Mouse (Mus musculus): ENCODE measurements around the gene Ppil2. TPM values are rescaled to one million over a fixed set of nuclear protein-coding genes. Genes with fewer than 3 reads are reported as not detected.

Gene Ppil2
- total RNA-seq, 2 experiments from 2014 or later: 85.3 to 89.8 TPM

GRCm38 (mm10) chr16:17062338-17062737 lies 48.7 kb downstream of the Ppil2 start:
- no peak for TF ChIP-seq CTCF (IDR thresholded peaks at IDR 0.05)

GRCm38 (mm10) chr16:17055584-17055983 lies 55.5 kb downstream of the Ppil2 start:
- TF ChIP-seq CTCF (IDR thresholded peaks at IDR 0.05): no peak; the same call in 1 of the 2 replicates
- intact Hi-C loops (cut with DNase I): no loop called here
- Histone ChIP-seq H3K27ac (no peak overlapping the region; the same call in 1 of the 2 replicates), H3K4me3 (no peak overlapping the region)
- DNase-seq (ENCODE audit: extremely low spot score in 1 of 2, low spot score in 2 of 2): peak in 1 of 2 experiments; percentile 44

More at GRCm38 (mm10) chr16:17062338-17062737, 48.7 kb downstream of the Ppil2 start:
- H3K27ac ChIP-seq: no peak overlapping the region
- H3K4me3 ChIP-seq: no peak overlapping the region
- DNase-seq (ENCODE audit: extremely low spot score in 1 of 2, low spot score in 2 of 2): no peak
- intact Hi-C loops (cut with DNase I): no loop called here

GRCm38 (mm10) chr16:17053903-17054302 lies 57.2 kb downstream of the Ppil2 start:
- DNase-seq (ENCODE audit: extremely low spot score in 1 of 2, low spot score in 2 of 2): no peak
- Histone ChIP-seq H3K27ac (no peak overlapping the region), H3K4me3 (no peak overlapping the region)
- no peak for TF ChIP-seq CTCF (IDR thresholded peaks at IDR 0.05)
- intact Hi-C loops (cut with DNase I): no loop called here

DNA sequence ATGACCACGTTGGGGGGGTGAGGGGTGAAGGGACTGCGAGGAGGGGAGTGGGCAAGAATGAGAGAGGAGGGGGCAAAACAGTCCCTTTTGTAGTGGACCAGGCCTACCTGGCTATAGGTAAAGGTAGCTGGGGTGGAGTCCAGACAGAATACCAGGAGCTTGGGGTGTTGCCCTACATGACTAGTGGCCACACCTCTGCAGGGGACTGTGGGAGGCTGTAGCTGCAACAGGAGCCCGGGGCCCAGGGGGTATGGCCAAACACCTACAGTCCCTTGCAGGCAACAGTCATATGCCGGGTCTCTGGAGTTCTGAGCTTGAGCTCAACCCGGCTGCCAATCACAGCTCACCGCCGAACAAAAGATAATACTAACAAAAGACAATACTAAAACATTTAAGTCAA lies 59.0 kb downstream of the Ppil2 start:
- intact Hi-C loops (cut with DNase I): no loop called here
- Histone ChIP-seq H3K4me3 (no peak overlapping the region), H3K27ac (no peak overlapping the region)
- TF ChIP-seq CTCF (IDR thresholded peaks at IDR 0.05): no peak
- DNase-seq (ENCODE audit: extremely low spot score in 1 of 2, low spot score in 2 of 2): no peak

DNA sequence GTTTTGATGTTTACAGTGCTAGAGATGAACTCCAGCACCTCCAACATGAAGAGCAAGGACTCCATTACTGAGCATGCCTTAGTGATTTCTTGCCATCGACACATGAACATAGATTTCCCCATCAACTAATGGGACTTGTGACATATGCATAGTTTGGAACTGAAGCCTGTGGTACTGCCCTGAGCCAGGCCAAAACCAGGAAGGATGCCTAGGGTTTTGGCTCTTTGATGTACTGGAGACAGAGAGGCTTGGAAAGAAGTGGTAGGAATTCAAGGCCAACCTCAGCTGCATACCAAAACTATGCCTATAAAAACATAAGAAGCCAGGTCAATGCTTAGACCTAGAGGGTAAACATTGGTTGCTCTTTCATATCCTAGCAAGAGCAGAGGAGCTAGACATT lies 61.2 kb downstream of the Ppil2 start:
- Histone ChIP-seq H3K4me3 (no peak overlapping the region), H3K27ac (no peak overlapping the region)
- DNase-seq (ENCODE audit: extremely low spot score in 1 of 2, low spot score in 2 of 2): no peak
- intact Hi-C loops (cut with DNase I): no loop called here
- TF ChIP-seq CTCF (IDR thresholded peaks at IDR 0.05): no peak

DNA sequence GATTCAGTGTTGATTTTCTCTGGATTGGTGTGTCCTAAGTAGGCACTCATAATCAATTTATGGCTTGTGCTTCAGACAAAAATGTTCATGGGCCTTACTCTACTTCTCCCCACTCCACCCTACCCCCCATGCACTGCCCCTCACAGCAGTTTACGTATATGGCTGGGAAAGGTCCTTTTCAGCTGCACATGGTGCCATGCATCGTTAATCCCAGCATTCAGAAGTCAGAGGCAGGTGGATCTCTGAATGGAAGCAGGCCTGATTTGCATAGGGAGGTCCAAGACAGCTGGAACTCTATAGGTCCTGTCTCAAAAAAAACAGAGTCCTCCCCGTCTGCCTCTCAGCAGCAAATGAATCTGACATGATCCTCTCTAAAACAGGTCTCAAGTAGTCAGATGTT lies 65.8 kb downstream of the Ppil2 start:
- H3K27ac ChIP-seq: no peak overlapping the region; the same call in 1 of the 2 replicates
- intact Hi-C loops (cut with DNase I): no loop called here

DNA sequence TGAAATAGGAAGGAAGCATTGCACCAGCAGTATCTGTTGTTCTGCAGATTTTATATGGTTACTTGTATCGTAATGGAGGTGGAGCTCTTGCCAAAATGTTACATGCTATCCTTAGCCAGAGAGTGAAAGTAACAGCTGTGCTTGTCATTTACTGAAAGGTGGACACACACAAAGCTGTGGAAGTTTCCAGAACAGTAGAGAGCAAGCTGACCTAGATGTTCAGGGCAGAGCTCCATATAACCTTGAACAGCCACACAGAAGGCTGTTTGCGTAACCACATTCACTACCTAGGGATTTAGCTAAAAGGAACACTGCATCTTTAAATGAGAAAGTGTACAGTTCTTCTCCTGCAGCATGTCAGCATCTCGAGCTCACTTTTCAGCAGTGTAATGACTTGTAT lies 66.7 kb downstream of the Ppil2 start:
- intact Hi-C loops (cut with DNase I): no loop called here
- DNase-seq (ENCODE audit: extremely low spot score in 1 of 2, low spot score in 2 of 2): no peak
- no peak for TF ChIP-seq CTCF (IDR thresholded peaks at IDR 0.05)
- peak overlapping the region; percentile 69 for H3K27ac ChIP-seq
- H3K4me3 ChIP-seq: no peak overlapping the region

More for the DNA sequence above, 65.8 kb downstream of the Ppil2 start:
- DNase-seq (ENCODE audit: extremely low spot score in 1 of 2, low spot score in 2 of 2): no peak
- no peak for TF ChIP-seq CTCF (IDR thresholded peaks at IDR 0.05)
- H3K4me3 ChIP-seq: no peak overlapping the region

- DNase-seq (ENCODE audit: extremely low spot score in 1 of 2, low spot score in 2 of 2): no peak
- H3K27ac ChIP-seq: no peak overlapping the region
- TF ChIP-seq CTCF (IDR thresholded peaks at IDR 0.05): no peak
- H3K4me3 ChIP-seq: no peak overlapping the region
- intact Hi-C loops (cut with DNase I): no loop called here
Measured at GRCm38 (mm10) chr16:17041417-17041816, 69.6 kb downstream of the Ppil2 start.

- intact Hi-C loops (cut with DNase I): no loop called here
- Histone ChIP-seq H3K27ac (no peak overlapping the region), H3K4me3 (no peak overlapping the region)
- no peak for DNase-seq (ENCODE audit: extremely low spot score in 1 of 2, low spot score in 2 of 2)
- TF ChIP-seq CTCF (IDR thresholded peaks at IDR 0.05): no peak
Measured at GRCm38 (mm10) chr16:17040716-17041115, 70.3 kb downstream of the Ppil2 start.

Small RNA genes within 50 kb of the gene (microRNA-seq; reads per million reads assigned to microRNA genes)
- gene Mir130b (97.3 to 106 reads per million in 2 experiments), gene Mir301b (0.24 to 4.4 reads per million in 2 experiments)

Other genes with a start within 250 kb of the Ppil2 start
- gene Igll1, start 247.3 kb downstream of the Ppil2 start, total RNA-seq (2021): not detected
- gene Top3b, start 240.5 kb downstream of the Ppil2 start, total RNA-seq (2021): 10 to 100 TPM; 64.0 to 72.0 TPM
- gene Vpreb1, start 240.4 kb downstream of the Ppil2 start, total RNA-seq (2021): under 1 TPM in 1 of 2 experiments, not detected in 1; 0.63 TPM
- 10 to 100 TPM; 47.3 to 57.9 TPM for gene Ppm1f, start 214.8 kb downstream of the Ppil2 start, total RNA-seq (2021)
- 100 to 1,000 TPM; 442 to 445 TPM for gene Mapk1, start 127.9 kb downstream of the Ppil2 start, total RNA-seq (2021)
- gene Ypel1, start 41.6 kb downstream of the Ppil2 start, total RNA-seq (2021): 10 to 100 TPM; 36.4 to 40.6 TPM
- gene 2610318N02Rik, start 13.9 kb upstream of the Ppil2 start, total RNA-seq (2021): 1 to 10 TPM; 1.1 to 2.5 TPM
- gene Sdf2l1, start 21.1 kb upstream of the Ppil2 start, total RNA-seq (2021): 10 to 100 TPM; 20.2 to 25.2 TPM
- gene Ydjc, start 33.4 kb upstream of the Ppil2 start, total RNA-seq (2021): 10 to 100 TPM; 24.0 to 25.4 TPM
- gene Ccdc116, start 36.0 kb upstream of the Ppil2 start, total RNA-seq (2021): 1 to 10 TPM; 1.3 to 2.1 TPM
- 100 to 1,000 TPM; 140 to 146 TPM for gene Ube2l3, start 91.4 kb upstream of the Ppil2 start, total RNA-seq (2021)
- 1 to 10 TPM; 1.8 to 2.0 TPM for gene Rimbp3, start 97.3 kb upstream of the Ppil2 start, total RNA-seq (2021)
- gene Hic2, start 122.3 kb upstream of the Ppil2 start, total RNA-seq (2021): 1 to 10 TPM; 5.3 to 6.0 TPM
- 100 to 1,000 TPM; 105 to 116 TPM for gene Tmem191c, start 164.8 kb upstream of the Ppil2 start, total RNA-seq (2021)
- 1 to 10 TPM; 1.8 to 2.8 TPM for gene Serpind1, start 220.1 kb upstream of the Ppil2 start, total RNA-seq (2021)

All from left cerebral cortex, adult 2 months (tissue).